Mouse (Mus musculus) heart, postnatal 0 days (tissue): ENCODE results near the gene Ascl3.

Experiments used
- CTCF ChIP-seq: IDR thresholded peaks from 2 replicates; pipeline ENCODE4 v1.5.1; 2016; ENCODE audit warnings: antibody characterized with exemption, control low read depth, low read depth
- EP300 ChIP-seq: IDR thresholded peaks from 2 replicates; pipeline ENCODE4 v1.6.1; 2016; ENCODE audit warnings: antibody characterized with exemption, low read depth

- TF ChIP-seq CTCF = no peak
- TF ChIP-seq EP300 = no peak
Measured at GRCm38 (mm10) chr7:109764009-109764408, 32.5 kb upstream of the Ascl3 start.
